Mouse (Mus musculus) lung, postnatal 10 days (tissue): ENCODE measurements around the gene Adgrg1.

Experiments
- DNase-seq: peaks from one replicate; pipeline ENCODE4 v3.0.0; 2021

Adgrg1 gene

DNA sequence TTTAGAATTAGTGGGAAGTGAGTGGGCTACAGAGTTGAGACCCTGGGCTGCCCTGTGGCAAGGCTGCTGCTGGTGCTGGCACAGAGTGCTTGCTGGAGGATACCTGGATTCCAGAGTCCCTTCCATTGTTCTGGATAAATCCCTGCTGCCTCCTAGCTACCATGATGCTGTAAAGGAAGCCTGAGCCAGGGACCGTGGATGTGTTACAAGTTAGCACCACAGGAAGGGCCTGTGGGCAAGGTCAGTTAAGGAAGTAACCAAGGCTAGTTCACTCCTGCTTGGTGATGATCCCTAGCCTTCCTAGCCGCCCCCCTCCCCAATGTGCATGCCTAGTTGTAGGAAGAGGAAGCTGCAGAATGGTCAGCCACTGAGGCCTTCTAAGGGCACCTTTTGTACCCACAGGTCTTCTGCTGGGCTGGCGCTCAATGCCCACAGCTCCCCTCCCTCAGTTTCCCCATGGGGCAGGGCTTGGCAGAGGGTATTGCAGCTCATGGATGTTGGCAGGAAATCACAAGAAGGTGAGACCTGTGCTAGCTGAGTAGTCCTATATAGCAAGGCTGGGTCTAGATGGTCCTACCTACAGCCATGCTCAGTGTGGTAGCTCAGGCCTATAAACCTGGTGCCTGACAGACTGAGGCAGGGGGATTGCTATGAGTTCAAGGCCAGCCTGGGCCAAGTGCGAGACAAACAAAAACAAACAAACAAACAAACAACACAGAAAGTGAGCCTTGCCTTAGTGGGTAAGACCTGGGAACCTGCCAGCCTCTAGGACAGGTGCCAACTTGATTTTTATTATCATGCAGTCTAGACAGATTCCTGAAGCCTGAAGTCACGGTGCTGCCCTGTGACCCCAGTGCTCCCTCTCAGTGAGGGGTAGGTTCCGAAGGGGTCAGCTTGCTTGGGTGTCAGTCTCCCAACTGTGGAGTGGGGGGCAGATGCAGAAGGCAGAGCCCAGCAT is 22.6 kb downstream of the Adgrg1 start:
- no peak for DNase-seq

DNA sequence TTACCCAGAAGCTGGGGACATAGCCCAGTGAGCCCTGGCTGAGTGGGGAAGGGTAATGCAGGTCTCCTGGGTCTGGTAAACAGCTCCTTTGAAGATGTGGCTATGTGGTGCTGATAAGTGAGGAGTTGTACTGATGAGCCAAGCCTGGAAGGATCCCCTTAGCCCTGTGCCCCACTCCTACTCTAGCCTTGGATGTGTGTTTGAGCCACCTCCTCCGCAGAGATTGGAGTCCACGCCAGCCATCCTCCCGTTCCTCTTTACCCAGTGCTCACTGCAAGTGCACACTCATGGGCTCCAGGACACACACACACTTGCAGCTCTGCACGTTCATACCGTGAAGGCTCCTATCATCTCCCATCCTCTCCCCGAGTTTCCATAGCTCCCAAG is 23.3 kb downstream of the Adgrg1 start:
- DNase-seq, result no peak

DNA sequence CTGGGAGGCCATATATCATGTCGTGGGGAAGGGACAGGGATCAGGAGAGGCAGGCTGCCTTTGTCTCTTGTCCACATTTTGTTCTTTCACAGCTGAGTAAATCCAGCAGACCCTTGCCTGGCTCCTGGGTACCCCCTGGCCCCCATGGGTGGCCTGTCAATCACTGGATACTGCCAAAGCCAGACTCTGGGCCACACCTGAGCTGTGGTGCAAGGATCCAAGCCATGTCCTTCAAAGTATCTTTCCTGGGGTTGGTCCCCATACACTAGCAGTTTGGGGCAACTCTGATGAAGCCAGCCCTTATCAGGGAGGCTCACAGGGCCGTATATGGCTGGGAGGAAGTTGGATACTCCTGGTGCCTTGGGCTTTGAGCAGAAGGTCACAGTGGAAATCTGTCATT is 23.9 kb downstream of the Adgrg1 start:
- DNase-seq, result no peak

DNA sequence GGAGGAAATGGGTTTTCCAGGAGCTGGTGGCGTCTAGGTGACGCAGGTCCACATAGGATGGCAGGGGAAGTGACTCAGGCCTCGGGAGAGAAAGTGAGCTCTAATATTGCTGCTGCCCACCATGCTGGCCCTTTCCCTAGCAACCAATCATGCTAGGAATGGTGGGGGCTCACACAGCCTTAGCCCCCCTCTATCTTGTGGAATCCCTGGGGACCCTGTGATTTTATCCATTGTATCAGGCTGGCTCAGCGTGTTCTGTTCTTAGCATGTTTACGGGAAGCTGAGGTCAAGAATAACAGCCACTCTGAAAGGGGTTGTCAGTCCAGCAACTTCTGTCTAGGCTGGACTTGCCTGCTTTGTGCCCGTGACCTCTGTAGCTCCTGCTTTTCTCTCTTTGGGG is 24.5 kb downstream of the Adgrg1 start:
- DNase-seq, result no peak

DNA sequence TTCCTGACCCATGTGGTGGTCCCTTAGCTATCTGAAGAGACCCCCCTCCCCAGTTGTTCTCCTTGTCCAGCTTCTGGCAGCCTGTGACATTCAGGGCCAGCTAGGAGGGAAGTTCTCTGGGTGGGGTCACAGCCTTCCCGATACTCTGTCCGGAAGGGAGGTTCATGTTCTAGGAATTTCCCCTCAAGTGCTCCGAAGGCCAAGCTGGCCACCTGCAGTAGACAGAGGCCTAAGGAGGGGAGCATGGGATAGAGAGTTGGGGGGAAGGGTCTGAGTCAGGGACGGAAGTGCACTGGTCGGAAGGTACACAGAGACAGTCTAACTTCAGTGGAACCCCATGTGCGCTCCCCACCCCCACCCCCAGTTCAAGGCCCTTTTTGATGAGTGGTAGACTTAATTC is 25.4 kb downstream of the Adgrg1 start:
- DNase-seq, result peak; percentile 65

DNA sequence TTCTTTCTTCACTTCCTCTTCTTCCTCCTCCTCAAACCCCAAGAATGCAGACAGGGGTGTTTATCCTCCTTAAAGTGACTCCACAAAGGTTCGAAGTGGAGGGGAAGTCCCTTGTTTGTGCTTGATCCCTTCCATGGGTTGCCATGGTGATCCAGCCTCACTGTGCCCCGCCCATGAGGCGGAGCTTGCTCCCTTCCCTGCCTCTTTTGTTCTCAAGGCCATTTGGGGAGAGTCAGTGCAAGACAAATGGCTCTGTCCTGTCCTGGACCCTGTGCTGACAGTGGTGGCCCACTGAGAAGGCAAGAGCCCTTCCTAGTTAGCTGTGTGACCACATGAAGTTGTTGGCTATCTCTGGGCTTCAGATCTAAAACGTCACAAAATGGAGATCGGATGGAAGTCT is 26.1 kb downstream of the Adgrg1 start:
- peak; percentile 87 for DNase-seq

DNA sequence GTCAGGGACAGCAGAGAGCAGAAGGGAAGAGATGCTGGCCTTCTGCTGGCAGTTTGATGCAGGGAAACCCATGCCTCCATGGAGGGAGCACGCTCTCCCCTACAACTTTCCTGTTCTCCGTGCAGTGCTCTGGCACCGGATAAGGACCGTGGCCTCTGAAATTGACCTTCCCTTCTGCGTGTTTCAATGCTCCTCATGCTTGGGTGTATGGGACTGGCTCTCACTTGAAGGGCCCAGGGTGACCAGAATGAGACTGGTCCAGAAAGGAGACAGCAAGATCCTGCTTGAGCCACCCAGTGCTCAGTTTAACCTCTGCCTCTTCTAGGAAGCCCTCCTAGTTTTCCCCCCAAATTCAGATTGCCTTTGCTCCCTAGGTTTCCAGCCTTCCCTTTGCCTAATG is 26.6 kb downstream of the Adgrg1 start:
- DNase-seq, result no peak

DNA sequence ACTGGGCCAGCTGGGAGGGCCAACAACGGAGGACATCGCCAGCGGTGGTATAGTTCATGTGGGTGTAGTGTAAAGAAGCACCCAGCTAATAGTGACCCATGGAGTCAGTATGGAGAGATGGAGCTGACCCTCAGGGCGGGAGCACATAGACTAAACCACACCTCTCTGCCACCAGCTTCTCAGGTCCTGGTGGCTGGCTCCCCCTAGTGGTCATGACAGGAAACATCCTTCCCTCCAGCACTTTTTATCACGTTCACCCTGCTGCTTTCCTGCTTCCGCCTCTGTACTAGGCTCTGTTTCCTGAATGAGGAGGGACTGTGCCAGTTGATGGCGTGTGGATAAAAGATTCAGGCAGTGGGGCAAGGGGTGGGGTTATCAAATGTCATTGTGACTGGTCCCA is 27.1 kb downstream of the Adgrg1 start:
- DNase-seq, result peak; percentile 88

DNA sequence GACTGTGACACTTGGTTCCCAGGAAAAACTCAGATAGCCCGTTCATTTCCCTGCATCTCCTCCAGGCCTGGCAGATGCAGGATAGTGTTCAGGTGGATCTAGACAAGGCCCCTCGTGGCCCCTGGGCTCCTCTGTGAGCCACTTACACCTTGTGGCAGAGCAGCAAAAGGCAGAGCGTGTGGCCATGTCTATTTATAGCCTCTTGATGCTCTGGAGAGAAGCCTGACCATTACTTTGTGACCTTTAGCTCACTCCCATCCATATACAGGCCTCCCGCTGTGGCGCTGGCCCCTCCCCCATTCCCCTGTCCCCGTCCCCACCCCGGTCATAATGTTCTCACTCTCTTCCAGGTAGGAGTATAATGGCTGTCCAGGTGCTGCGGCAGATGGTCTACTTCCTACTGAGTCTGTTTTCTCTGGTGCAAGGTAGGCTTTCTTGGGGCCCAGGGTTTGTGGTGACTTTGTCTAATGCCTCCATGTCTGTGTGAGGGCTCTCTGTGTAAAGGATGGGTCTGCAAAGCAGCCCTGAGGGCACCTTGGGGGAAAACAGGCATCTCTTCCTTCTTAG is 27.6 kb downstream of the Adgrg1 start:
- no peak for DNase-seq

DNA sequence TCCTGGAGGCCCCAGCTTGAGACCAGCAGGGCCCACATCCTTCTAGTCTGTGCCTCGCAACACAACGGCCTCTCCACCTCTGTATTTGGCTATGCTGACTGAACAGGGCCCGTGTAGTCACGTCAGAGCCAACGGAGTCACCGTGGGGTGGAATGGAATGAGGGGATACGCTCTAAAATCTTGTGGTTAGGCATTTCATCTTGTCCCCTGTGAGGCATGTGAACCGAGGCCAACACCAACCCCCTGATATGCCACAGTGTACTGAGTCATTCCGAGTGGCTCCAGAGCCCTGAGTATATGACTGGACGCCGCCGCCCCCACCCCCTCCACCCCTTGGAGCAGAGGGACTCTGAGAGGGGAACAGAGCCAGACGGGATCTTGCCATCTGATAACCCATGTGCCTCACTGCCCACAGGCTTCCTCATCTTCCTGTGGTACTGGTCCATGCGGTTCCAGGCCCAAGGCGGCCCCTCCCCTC is 37.9 kb downstream of the Adgrg1 start:
- no peak for DNase-seq

DNA sequence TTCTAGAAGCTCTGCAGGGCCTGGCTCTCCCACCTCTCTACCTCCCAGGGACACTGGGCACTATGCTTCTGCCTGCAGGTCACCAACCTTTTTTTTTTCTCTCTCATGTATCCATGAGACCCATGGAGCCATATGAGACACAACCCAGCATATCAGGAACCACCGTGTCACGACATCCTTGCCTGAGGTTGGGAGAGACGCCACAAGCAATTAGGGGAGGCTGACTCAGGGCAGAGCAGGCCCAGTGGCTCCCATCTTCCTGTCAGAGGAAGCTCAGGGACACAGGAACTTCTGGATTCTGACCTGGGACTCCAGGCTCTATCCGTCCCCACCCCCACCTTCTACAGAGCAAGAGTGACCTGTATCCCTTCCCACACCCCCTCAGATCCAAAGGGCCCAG is 41.3 kb downstream of the Adgrg1 start:
- no peak for DNase-seq

DNA sequence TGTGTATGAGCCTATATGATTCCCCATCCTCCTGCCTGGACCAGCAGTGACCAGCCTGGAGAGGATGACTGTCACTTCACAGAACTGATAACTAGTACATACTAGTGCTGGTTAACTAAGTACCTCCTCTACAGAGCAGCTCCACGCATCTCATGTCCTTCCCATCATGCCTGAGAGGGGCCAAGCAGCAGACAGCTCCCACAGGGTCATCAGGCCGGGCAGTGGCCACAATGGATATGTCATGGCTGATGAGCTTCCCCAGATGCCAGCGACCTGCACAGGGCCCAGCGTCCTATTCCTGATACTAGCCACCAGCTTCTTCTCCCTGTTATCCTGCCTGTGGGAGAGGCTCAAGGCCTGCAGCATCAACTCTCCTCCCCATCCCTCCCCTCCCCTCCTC is 42.1 kb downstream of the Adgrg1 start:
- no peak for DNase-seq

DNA sequence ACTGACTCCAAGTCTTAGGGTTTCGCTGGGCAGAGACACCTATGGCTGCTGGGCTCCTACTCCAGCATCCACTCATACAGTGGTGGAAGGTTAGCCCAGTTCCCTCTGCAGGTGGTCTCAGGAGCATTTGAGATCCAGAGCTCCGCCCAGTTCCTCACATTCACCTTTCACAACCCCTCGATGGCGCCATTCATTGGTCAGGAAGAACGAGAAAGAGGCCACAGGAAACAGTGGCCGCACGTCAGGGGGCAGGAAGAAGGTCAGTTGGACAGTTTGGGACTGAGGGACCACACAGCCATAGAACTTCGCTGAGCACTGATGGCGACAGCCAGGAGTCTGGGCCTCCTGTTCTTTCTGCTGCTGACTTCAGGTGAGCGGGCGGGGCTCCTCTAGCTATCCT is 42.9 kb downstream of the Adgrg1 start, which contains the start of gene Adgrg3:
TSS of gene Adgrg3 (plus strand) at position 242 of the 400 bp plus-strand sequence.
- no peak for DNase-seq

DNA sequence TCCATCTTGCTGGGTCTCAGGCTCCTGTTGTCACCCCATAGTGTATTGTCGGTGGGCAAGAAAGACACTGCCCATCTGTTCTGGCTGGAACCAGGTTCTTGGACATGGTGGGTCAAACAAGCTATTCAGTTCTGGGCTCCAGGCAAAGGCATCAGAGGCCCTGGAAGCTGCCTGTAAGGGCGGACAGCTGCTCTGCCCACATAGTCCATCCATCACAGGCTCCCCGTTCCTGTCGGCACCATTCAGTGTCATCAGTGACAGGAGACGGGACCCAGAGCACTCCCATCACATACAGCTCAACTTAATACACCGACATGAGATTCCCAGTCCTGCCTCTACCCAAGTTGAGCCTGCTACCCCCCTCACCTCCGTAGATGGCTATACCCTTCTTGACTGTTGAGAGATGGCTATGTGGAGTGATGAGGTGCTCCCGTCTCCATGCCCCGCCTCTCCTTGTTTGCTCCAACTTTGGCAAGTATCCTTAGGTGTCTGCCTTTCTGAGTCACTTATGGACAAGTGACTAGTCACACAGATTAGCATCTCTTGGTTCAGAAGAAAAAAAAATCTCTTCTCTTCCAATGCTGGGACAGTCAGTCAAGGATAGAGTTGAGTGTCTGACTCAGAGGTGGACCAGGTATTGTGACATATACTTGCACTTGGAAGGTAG is 43.6 kb downstream of the Adgrg1 start:
- no peak for DNase-seq

DNA sequence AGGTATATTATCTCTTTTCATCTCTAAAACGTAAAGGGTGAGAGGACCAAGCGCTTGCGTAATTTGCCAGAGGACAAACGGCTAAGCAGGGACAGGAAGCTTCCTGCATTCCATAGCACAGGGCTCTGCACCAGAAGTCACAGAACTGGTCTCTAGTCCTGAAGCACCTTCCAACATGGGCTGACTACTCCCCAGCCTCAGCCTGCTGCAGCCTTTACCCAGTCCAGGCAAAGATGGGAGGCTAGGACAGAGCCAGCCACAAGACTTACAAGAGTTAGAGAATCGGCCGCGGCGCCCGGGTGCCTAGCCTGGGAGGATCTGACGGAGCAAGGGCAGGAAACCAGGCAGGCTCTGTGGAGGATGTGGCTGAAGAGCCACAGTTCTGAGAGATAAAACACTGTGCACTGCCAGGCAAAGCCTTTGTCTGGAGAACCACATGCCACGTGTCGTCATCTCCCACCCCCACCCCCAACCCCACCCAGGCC is 45.8 kb downstream of the Adgrg1 start:
- peak; percentile 59 for DNase-seq

DNA sequence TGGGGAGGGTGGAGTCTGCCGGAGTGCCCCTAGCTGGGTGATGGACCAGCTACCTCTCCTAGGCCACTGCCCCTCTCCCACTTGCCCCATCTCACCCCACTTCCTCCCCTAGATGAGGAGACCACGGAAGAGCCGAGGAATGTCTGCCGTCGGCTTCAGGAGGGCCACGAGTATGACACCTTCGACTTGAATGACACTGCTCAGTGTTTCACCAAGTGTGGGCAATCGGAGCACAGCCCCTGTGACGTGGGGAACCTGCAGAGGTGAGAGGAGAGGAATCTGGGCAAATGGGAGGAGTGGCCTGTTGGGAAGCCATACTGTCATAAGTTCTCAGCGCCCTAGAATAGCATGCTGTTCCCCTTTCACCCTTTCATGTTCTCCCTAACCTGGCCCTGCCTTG is 46.3 kb downstream of the Adgrg1 start:
- no peak for DNase-seq

DNA sequence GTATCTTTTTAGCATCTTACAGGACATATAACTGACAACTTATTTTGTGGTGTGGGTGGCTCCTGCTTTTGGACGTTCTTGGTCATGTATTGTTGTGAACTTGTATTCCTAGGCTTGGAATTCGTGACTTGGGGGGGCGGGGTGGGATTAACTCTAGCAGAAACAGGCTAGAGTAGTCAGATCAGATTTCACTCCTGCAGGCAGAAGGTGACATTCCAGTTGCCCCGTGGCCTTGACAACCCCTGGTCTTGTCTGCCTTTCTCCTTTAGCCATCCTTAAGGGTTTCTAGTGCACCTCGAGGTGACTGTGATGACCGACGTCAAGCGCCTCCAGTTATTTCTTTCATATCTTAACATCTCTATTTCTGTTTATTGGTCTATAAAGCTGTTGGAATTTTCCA is 48.6 kb downstream of the Adgrg1 start:
- DNase-seq, result no peak

DNA sequence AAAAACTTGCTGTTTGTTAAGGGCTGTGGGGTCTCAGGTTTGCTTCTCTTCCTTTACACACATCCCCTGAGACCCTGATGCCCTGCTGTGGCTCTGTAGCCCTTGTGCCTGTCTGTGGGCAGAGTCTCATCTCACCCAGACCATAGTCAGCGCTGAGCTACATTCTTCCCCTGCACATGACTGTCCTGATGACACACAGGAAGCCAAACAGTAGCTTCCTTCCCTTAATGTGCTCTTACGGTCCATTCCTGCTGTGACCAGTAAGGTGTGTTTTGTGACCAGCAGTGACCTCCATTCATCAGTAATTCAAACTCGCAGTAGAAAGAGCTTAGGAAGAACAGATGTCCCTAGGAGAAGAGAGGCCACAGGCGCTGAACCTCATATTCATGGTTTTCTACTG is 49.8 kb downstream of the Adgrg1 start:
- no peak for DNase-seq

DNA sequence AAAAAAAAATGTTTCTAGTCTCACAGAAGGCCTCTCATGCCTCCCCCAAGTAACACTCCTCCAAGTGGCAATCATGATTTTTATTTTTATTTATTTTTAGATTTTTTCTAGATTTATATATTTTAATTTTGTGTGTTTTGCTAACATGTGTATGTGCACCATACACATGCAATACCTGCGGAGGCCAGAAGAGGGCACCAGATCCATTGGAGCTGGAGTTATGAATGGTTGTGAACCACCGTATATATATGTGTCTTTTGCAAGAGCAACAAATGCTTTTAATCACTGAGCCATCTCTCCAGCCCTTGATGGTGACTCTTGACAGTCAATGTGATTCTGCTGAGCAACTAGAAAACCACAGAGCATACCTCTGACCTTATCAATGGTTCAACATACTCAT is 50.9 kb downstream of the Adgrg1 start:
- peak; percentile 25 for DNase-seq

DNA sequence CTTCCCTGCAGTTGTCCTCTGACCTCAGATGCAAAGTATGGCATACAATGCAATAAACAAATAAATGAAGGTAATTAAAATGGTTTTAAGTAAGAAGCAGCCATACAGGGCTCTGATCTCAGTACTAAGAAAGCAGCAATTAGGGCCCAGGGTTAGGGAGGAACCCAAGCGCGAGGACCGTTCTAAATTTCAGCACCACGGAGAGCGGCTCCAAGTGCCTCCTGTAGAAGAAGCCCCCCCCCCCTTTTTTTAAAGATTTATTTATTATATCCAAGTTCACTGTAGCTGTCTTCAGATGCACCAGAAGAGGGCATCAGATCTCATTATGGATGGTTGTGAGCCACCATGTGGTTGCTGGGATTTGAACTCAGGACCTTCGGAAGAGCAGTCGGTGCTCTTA is 53.8 kb downstream of the Adgrg1 start:
- DNase-seq, result peak; percentile 28

DNA sequence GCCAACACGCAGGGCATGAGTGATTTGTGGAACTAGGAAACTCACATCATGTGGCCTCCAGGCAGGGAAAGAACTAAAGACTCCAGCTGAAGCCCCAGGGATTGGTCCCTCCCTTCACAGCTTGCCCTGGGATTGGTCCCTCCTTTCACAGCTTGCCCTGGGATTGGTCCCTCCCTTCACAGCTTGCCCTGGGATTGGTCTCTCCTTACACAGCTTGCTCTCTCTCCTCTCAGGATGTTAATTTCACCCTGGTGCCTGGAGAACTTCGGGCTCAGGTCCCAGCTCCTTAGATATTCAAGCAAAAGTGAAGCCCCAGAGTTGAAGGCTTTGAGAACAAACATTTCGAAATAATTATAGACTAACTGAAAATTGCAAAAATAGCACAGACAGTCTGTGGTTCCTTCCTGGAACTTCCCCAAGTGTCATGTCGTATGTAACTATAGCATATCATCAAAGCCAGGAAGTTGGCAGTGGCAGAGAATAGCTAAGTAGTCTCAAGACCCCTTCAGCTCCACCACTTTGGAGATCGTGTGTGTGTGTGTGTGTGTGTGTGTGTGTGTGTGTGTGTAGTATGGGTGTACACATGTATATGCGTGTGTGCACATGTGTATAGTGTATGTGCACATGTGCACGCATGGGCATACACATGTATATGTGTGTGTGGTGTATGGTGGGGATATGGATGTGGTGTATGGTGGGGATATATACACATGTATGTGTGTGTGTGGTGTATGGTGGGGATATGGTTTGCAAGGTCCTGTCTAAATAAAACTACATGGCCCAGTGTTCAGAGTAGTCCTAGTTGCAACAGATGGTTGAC is 62.8 kb downstream of the Adgrg1 start:
- peak; percentile 76 for DNase-seq

DNA sequence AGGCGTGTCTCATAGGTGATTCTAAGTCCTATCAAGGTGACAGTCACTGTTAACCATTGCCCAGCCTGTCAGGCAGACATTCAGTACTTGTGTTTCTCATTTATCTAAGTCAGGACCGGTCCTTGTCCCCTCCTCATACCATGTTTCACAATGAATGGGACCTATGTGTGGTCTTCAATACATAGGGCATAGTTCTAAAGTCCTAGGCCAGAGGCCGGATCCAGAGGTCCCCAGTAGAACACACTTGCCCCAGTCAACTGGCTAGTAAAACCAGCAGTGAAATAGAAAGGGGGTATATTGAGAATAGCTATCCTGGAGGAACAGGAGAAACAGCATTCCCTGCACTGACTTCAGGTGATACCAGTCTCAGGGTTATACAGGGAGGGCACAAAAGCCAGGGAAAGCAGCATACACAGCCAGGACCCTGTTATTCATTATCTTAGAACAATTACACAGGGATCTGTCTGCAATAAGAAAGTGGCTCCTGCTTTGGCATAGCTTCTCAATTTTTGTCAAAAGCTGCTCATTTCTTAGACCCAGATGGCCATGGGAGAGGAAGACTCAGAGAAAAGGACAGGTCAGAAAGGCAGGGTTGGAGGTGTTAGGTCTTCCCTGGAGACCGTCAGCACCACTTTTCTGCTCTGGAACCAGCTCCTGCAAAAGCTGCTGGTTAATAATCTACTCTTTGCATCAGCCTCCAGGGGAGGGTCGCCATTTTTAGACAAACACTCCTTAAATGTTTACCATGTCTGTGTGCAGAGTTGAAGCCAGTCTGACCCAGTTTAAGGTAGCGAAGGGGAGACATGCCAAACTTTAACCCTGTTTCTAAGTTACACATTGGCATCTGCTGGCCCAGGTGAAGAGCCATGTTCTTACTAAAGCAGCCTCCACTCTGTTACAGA is 67.6 kb downstream of the Adgrg1 start:
- DNase-seq, result no peak
